Mouse (Mus musculus): ENCODE results near the gene Olfr1441. TPM values are rescaled to one million over a fixed set of nuclear protein-coding genes. Genes with fewer than 3 reads are reported as not detected.

The Olfr1441 gene
- 0.13 TPM in 1 of 2 replicates, not detected in the other for total RNA-seq (2012; rRNA removed)

- Histone ChIP-seq H3K27ac (ENCODE audit: insufficient read depth, low read depth, low read length, poor library complexity, severe bottlenecking) (no peak within 1 kb of the TSS), H3K36me3 (ENCODE audit: control insufficient read depth, insufficient read depth, low read length, poor library complexity, severe bottlenecking) (no peaks in the 10 kb centered on the region), H3K9me3 (ENCODE audit: control insufficient read depth, insufficient read depth, low read depth, low read length) (no peaks in the 10 kb centered on the region), H3K4me3 (ENCODE audit: insufficient read depth in 1 of 2, low read depth in 1 of 2, low read length in 2 of 2, poor library complexity in 1 of 2, severe bottlenecking in 1 of 2) (no peak within 1 kb of the TSS), H3K9ac (ENCODE audit: insufficient read depth, low read depth, low read length, poor library complexity, severe bottlenecking) (no peak within 1 kb of the TSS), H3K4me1 (ENCODE audit: control insufficient read depth in 2 of 2, insufficient read depth in 2 of 2, low read length in 2 of 2, poor library complexity in 1 of 2) (no peaks in the 10 kb centered on the region)
- in situ Hi-C loops (cut with MboI; ENCODE audit: low sequenced_read_pairs in 2 of 2, unreplicated experiment in 2 of 2), result loop anchor here (10.0 to 25.0 kb wide), 2 partner anchors 280 to 283 kb away; no protein-coding TSS in a partner anchor
- no peak for DNase-seq (ENCODE audit: low read depth, low spot score)
- TF ChIP-seq CHD2 (IDR thresholded peaks at IDR 0.05; ENCODE audit: low read depth, low read length), result no peak
- no peak for TF ChIP-seq ZC3H11A (IDR thresholded peaks at IDR 0.05; ENCODE audit: borderline replicate concordance, low read depth, low read length)
- TF ChIP-seq HCFC1 (IDR thresholded peaks at IDR 0.05; ENCODE audit: borderline replicate concordance, insufficient read depth, low read length), result no peak
- TF ChIP-seq ZNF384 (IDR thresholded peaks at IDR 0.05; ENCODE audit: low read depth, low read length), result no peak
- TF ChIP-seq MAFK (IDR thresholded peaks at IDR 0.05; ENCODE audit: insufficient read depth, low read depth, low read length), result no peak
These were observed at the start of gene Olfr1441 for GRCm38 (mm10) chr19:12417361-12417760. TSS of gene Olfr1441 (plus strand) at chr19:12417433.

GRCm38 (mm10) chr19:12373004-12373403 lies 44.2 kb upstream of the Olfr1441 start:
- Histone ChIP-seq H3K4me3 (ENCODE audit: insufficient read depth in 1 of 2, low read depth in 1 of 2, low read length in 2 of 2, poor library complexity in 1 of 2, severe bottlenecking in 1 of 2) (no peak overlapping the region), H3K9me3 (ENCODE audit: control insufficient read depth, insufficient read depth, low read depth, low read length) (no peaks in the 10 kb centered on the region), H3K36me3 (ENCODE audit: control insufficient read depth, insufficient read depth, low read length, poor library complexity, severe bottlenecking) (no peaks in the 10 kb centered on the region), H3K9ac (ENCODE audit: insufficient read depth, low read depth, low read length, poor library complexity, severe bottlenecking) (no peak overlapping the region), H3K4me1 (ENCODE audit: control insufficient read depth in 2 of 2, insufficient read depth in 2 of 2, low read length in 2 of 2, poor library complexity in 1 of 2) (no peaks in the 10 kb centered on the region), H3K27ac (ENCODE audit: insufficient read depth, low read depth, low read length, poor library complexity, severe bottlenecking) (no peak overlapping the region)
- in situ Hi-C loops (cut with MboI; ENCODE audit: low sequenced_read_pairs in 2 of 2, unreplicated experiment in 2 of 2), result no loop called here
- DNase-seq (ENCODE audit: low read depth, low spot score), result no peak
- no peak for TF ChIP-seq ZC3H11A (IDR thresholded peaks at IDR 0.05; ENCODE audit: borderline replicate concordance, low read depth, low read length)
- TF ChIP-seq CHD2 (IDR thresholded peaks at IDR 0.05; ENCODE audit: low read depth, low read length), result no peak
- no peak for TF ChIP-seq ZNF384 (IDR thresholded peaks at IDR 0.05; ENCODE audit: low read depth, low read length)
- no peak for TF ChIP-seq MAFK (IDR thresholded peaks at IDR 0.05; ENCODE audit: insufficient read depth, low read depth, low read length)
- TF ChIP-seq HCFC1 (IDR thresholded peaks at IDR 0.05; ENCODE audit: borderline replicate concordance, insufficient read depth, low read length), result no peak

DNA sequence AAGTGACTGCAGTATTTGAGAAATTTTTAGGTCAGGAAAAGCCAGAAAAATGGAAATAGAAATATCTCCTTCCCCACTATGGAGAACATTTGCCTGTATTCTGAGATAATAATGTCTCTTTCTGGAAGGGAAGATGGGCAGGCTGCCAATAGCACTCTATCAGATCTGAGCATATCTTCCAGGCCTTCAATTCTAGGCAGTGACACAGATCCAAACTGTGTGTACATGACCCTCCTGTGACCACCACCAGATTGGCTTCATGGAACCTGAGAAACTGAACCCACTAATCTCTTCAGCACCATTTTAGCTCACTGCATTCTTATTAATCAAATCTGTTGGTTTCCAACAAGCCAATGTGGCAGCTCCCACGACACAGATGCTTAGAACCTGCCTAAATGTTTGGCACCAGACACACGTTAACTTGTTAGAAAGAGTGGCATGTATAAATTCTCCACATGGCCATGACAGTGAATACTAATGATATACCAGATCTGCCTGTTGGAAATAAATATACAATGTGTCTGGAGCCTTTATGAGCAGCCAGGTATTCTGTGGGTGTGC lies 42.7 kb upstream of the Olfr1441 start:
- Histone ChIP-seq H3K4me3 (ENCODE audit: insufficient read depth in 1 of 2, low read depth in 1 of 2, low read length in 2 of 2, poor library complexity in 1 of 2, severe bottlenecking in 1 of 2) (no peak overlapping the region), H3K9me3 (ENCODE audit: control insufficient read depth, insufficient read depth, low read depth, low read length) (no peaks in the 10 kb centered on the region), H3K36me3 (ENCODE audit: control insufficient read depth, insufficient read depth, low read length, poor library complexity, severe bottlenecking) (no peaks in the 10 kb centered on the region), H3K4me1 (ENCODE audit: control insufficient read depth in 2 of 2, insufficient read depth in 2 of 2, low read length in 2 of 2, poor library complexity in 1 of 2) (no peaks in the 10 kb centered on the region), H3K27ac (ENCODE audit: insufficient read depth, low read depth, low read length, poor library complexity, severe bottlenecking) (no peak overlapping the region), H3K9ac (ENCODE audit: insufficient read depth, low read depth, low read length, poor library complexity, severe bottlenecking) (no peak overlapping the region)
- in situ Hi-C loops (cut with MboI; ENCODE audit: low sequenced_read_pairs in 2 of 2, unreplicated experiment in 2 of 2), result no loop called here
- TF ChIP-seq ZC3H11A (IDR thresholded peaks at IDR 0.05; ENCODE audit: borderline replicate concordance, low read depth, low read length) (no peak), MAFK (IDR thresholded peaks at IDR 0.05; ENCODE audit: insufficient read depth, low read depth, low read length) (no peak), CHD2 (IDR thresholded peaks at IDR 0.05; ENCODE audit: low read depth, low read length) (no peak), ZNF384 (IDR thresholded peaks at IDR 0.05; ENCODE audit: low read depth, low read length) (no peak), HCFC1 (IDR thresholded peaks at IDR 0.05; ENCODE audit: borderline replicate concordance, insufficient read depth, low read length) (no peak)
- DNase-seq (ENCODE audit: low read depth, low spot score), result no peak

DNA sequence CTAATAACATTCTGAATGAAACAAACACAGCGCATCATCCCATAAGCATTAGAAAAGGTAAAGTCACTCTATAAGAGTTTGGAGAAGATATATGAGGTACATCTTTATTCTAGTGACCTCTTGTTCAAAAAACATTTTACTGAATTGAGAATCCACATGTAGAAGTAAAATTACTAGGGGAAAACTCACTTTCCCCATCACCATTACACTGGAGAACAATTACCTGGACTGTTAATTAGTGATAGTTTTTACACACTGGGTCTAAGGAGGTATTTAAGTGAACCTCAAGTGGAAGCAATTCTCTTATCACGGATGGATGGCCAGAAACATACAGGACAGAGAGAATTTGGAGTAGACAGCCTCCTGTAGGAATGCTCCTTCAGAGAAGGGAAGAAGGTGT lies 30.3 kb upstream of the Olfr1441 start, which contains the start of gene Olfr1440:
Gene Olfr1440 (plus strand): TSS at position 301 of the 400 bp plus-strand sequence.
- Histone ChIP-seq H3K4me3 (ENCODE audit: insufficient read depth in 1 of 2, low read depth in 1 of 2, low read length in 2 of 2, poor library complexity in 1 of 2, severe bottlenecking in 1 of 2) (no peak within 1 kb of the TSS), H3K36me3 (ENCODE audit: control insufficient read depth, insufficient read depth, low read length, poor library complexity, severe bottlenecking) (no peaks in the 10 kb centered on the region), H3K4me1 (ENCODE audit: control insufficient read depth in 2 of 2, insufficient read depth in 2 of 2, low read length in 2 of 2, poor library complexity in 1 of 2) (no peaks in the 10 kb centered on the region), H3K27ac (ENCODE audit: insufficient read depth, low read depth, low read length, poor library complexity, severe bottlenecking) (no peak within 1 kb of the TSS), H3K9ac (ENCODE audit: insufficient read depth, low read depth, low read length, poor library complexity, severe bottlenecking) (no peak within 1 kb of the TSS), H3K9me3 (ENCODE audit: control insufficient read depth, insufficient read depth, low read depth, low read length) (no peaks in the 10 kb centered on the region)
- TF ChIP-seq CHD2 (IDR thresholded peaks at IDR 0.05; ENCODE audit: low read depth, low read length) (no peak), MAFK (IDR thresholded peaks at IDR 0.05; ENCODE audit: insufficient read depth, low read depth, low read length) (no peak)
- in situ Hi-C loops (cut with MboI; ENCODE audit: low sequenced_read_pairs in 2 of 2, unreplicated experiment in 2 of 2), result no loop called here
- no peak for DNase-seq (ENCODE audit: low read depth, low spot score)

DNA sequence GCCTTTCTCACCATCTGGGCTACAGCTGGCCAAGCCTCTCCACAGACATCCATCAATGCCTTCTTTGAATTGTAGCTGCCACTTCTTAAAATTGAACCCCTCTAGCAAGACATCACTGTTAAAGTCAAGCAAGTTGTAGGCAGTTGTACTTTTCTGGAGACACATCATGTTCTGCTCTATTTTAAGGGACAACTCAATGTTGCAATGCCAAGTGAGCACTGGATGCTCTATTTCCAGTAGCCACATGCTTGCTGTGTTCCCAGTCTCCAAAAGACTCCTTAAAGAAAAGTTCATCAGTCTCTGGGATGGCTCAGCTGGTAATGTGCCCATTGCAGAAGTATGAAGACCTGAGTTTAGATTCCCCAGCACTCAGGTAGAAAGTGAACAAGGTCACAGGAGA lies 3.5 kb upstream of the Olfr1441 start:
- H3K27ac ChIP-seq (ENCODE audit: insufficient read depth, low read depth, low read length, poor library complexity, severe bottlenecking), result no peak overlapping the region
- no peak for DNase-seq (ENCODE audit: low read depth, low spot score)
- no peaks in the 10 kb centered on the region for H3K4me1 ChIP-seq (ENCODE audit: control insufficient read depth in 2 of 2, insufficient read depth in 2 of 2, low read length in 2 of 2, poor library complexity in 1 of 2)
- H3K4me3 ChIP-seq (ENCODE audit: insufficient read depth in 1 of 2, low read depth in 1 of 2, low read length in 2 of 2, poor library complexity in 1 of 2, severe bottlenecking in 1 of 2), result no peak overlapping the region
- no peak for TF ChIP-seq MAFK (IDR thresholded peaks at IDR 0.05; ENCODE audit: insufficient read depth, low read depth, low read length)
- TF ChIP-seq HCFC1 (IDR thresholded peaks at IDR 0.05; ENCODE audit: borderline replicate concordance, insufficient read depth, low read length), result no peak
- TF ChIP-seq ZNF384 (IDR thresholded peaks at IDR 0.05; ENCODE audit: low read depth, low read length), result no peak
- TF ChIP-seq CHD2 (IDR thresholded peaks at IDR 0.05; ENCODE audit: low read depth, low read length), result no peak
- no peak for TF ChIP-seq ZC3H11A (IDR thresholded peaks at IDR 0.05; ENCODE audit: borderline replicate concordance, low read depth, low read length)
- in situ Hi-C loops (cut with MboI; ENCODE audit: low sequenced_read_pairs in 2 of 2, unreplicated experiment in 2 of 2), result loop anchor here (10.0 to 25.0 kb wide), 2 partner anchors 276 to 279 kb away; no protein-coding TSS in a partner anchor
- no peaks in the 10 kb centered on the region for H3K9me3 ChIP-seq (ENCODE audit: control insufficient read depth, insufficient read depth, low read depth, low read length)
- H3K9ac ChIP-seq (ENCODE audit: insufficient read depth, low read depth, low read length, poor library complexity, severe bottlenecking), result no peak overlapping the region
- H3K36me3 ChIP-seq (ENCODE audit: control insufficient read depth, insufficient read depth, low read length, poor library complexity, severe bottlenecking), result no peaks in the 10 kb centered on the region

All from ES-E14 (cell line).